Comparison of ENCODE assay signal across 18 mouse cellular contexts in genomic region chr17:44061289-44061890, GRCm38 (mm10). TPM values are rescaled to one million over a fixed set of nuclear protein-coding genes. Genes with fewer than 3 reads are reported as not detected.
DNase-seq lines count a peak whose midpoint lies in the region; ATAC-seq and TF ChIP-seq lines count a peak whose summit lies in the region.
"Had no signal": no experiment of that assay in that cellular context is flagged by ENCODE, and none has a peak within 500 bp of the region (broad histone marks: within the 10 kb centered on the region; RNA-seq: fewer than 3 reads in every experiment).

No protein-coding gene starts in this region.

- no peaks in the 10 kb centered on the region for H3K27me3 ChIP-seq in kidney, adult 2 months (replicated peaks; ENCODE audit: control insufficient read depth, insufficient read depth, low read length)
- no peaks in the 10 kb centered on the region for H3K27me3 ChIP-seq in kidney, embryonic 16.5 days (ENCODE audit: insufficient read depth, low read length)
- H3K27me3 ChIP-seq: embryonic facial prominence, embryonic 12.5 days; forebrain, embryonic 13.5 days; heart, embryonic 12.5 days; stomach, embryonic 15.5 days had no signal

- no peak overlapping the region for H3K4me3 ChIP-seq in kidney, adult 2 months (ENCODE audit: insufficient read depth, low read depth, low read length)
- H3K4me3 ChIP-seq in kidney, embryonic 16.5 days (ENCODE audit: low read length), result no peak overlapping the region
- H3K4me3 ChIP-seq: embryonic facial prominence, embryonic 12.5 days; forebrain, embryonic 13.5 days; heart, embryonic 12.5 days; midbrain, embryonic 10.5 days; stomach, embryonic 15.5 days had no signal

- H3K9me3 ChIP-seq in kidney, embryonic 16.5 days (ENCODE audit: low read length), result no peaks in the 10 kb centered on the region
- H3K9me3 ChIP-seq: embryonic facial prominence, embryonic 12.5 days; forebrain, embryonic 13.5 days; heart, embryonic 12.5 days; midbrain, embryonic 10.5 days; stomach, embryonic 15.5 days had no signal

- no peak for ATAC-seq in kidney, embryonic 16.5 days (ENCODE audit: low FRiP score, low TSS enrichment)
- ATAC-seq in megakaryocyte, adult 5-6 weeks (ENCODE audit: poor library complexity, severe bottlenecking), result peak; percentile 40; the same call in 1 of the 2 replicates
- ATAC-seq: forebrain, embryonic 13.5 days; intestine, embryonic 16.5 days; liver, postnatal 0 days had no signal

- 56% methylated on average over 5 of the region's 5 CpGs for WGBS in kidney, adult 2 months
- WGBS in kidney, embryonic 16.5 days, result 41% methylated on average over 5 of the region's 5 CpGs

- no peaks in the 10 kb centered on the region for H3K36me3 ChIP-seq in kidney, adult 2 months (ENCODE audit: control insufficient read depth, insufficient read depth, low read length)
- H3K36me3 ChIP-seq in kidney, embryonic 16.5 days (ENCODE audit: insufficient read depth, low read length), result no peaks in the 10 kb centered on the region
- H3K36me3 ChIP-seq: embryonic facial prominence, embryonic 12.5 days; heart, embryonic 12.5 days; midbrain, embryonic 10.5 days; stomach, embryonic 15.5 days had no signal

- no peak for TF ChIP-seq POLR2A in kidney, adult 2 months (IDR thresholded peaks at IDR 0.05; ENCODE audit: low read depth, low read length)

- H3K27ac ChIP-seq in kidney, adult 2 months (ENCODE audit: insufficient read depth, low read depth, low read length), result no peak overlapping the region
- no peak overlapping the region for H3K27ac ChIP-seq in kidney, embryonic 16.5 days (ENCODE audit: low read length)
- H3K27ac ChIP-seq: embryonic facial prominence, embryonic 12.5 days; forebrain, embryonic 13.5 days; hindbrain, embryonic 14.5 days; midbrain, embryonic 10.5 days; stomach, embryonic 15.5 days had no signal

- peak; percentile 15 for DNase-seq in kidney, adult 2 months
- peak; percentile 14 for DNase-seq in retina, postnatal 1 day
- no peak for DNase-seq in retina, embryonic 14.5 days (ENCODE audit: low spot score)
- peak; percentile 70 for DNase-seq in fibroblast of lung, adult 2 months (ENCODE audit: low read depth)
- no peak for DNase-seq in heart, adult 9 months (ENCODE audit: low spot score in 2 of 2)
- DNase-seq in heart, adult 8-10 months (ENCODE audit: low spot score), result no peak
- DNase-seq: adrenal gland, postnatal 25 days; gastrocnemius, postnatal 25 days; liver, postnatal 0 days had no signal

- H3K4me1 ChIP-seq in kidney, adult 2 months (ENCODE audit: control insufficient read depth, insufficient read depth, low read length), result no peaks in the 10 kb centered on the region
- H3K4me1 ChIP-seq in kidney, embryonic 16.5 days (ENCODE audit: insufficient read depth, low read length), result peaks cover 3% of the 10 kb centered on the region; the same call in 1 of the 2 replicates
- H3K4me1 ChIP-seq: embryonic facial prominence, embryonic 12.5 days; forebrain, embryonic 13.5 days; heart, embryonic 12.5 days; midbrain, embryonic 10.5 days; stomach, embryonic 15.5 days had no signal

- no peak overlapping the region for H3K9ac ChIP-seq in kidney, embryonic 16.5 days (replicated peaks; ENCODE audit: low read length)
- H3K9ac ChIP-seq: embryonic facial prominence, embryonic 12.5 days; forebrain, embryonic 13.5 days; heart, embryonic 12.5 days; hindbrain, embryonic 14.5 days; liver, postnatal 0 days; stomach, embryonic 15.5 days had no signal

- no peak for TF ChIP-seq CTCF in kidney, adult 2 months (conservative IDR thresholded peaks at IDR 0.05; ENCODE audit: insufficient read depth, insufficient read length, low read depth, low read length)

- no peak overlapping the region for H3K4me2 ChIP-seq in kidney, embryonic 16.5 days (replicated peaks; ENCODE audit: low read depth, low read length)
- H3K4me2 ChIP-seq: embryonic facial prominence, embryonic 12.5 days; forebrain, embryonic 13.5 days; heart, embryonic 12.5 days; hindbrain, embryonic 14.5 days; stomach, embryonic 15.5 days had no signal

RNA-seq across cellular contexts. Expression of gene Enpp5, which starts 17.2 kb away (rescaled TPM):
- 89.5 and 98.4 TPM in 2 replicates for polyA plus RNA-seq in kidney, adult 2 months (2012; rRNA removed)
- polyA plus RNA-seq in kidney, embryonic 16.5 days (2015; fragmentation: Nextera tagmentation; extraction: Ambion mirVana), result 30.6 and 32.3 TPM in 2 replicates
- 1.2 and 1.4 TPM in 2 replicates for total RNA-seq in megakaryocyte, adult 5-6 weeks (2015)
- 2.2 and 4.5 TPM in 2 replicates for total RNA-seq in megakaryocyte, adult 5-6 weeks (2017)
- 10 to 100 TPM; 15.2 to 19.0 (median 16.9) TPM for total RNA-seq in heart, adult 8-10 months (2022)

RNA-seq across cellular contexts. Expression of gene Enpp4, which starts 44.2 kb away (rescaled TPM):
- 7.2 and 8.2 TPM in 2 replicates for polyA plus RNA-seq in kidney, adult 2 months (2012; rRNA removed)
- 5.6 and 5.7 TPM in 2 replicates for polyA plus RNA-seq in kidney, embryonic 16.5 days (2015; fragmentation: Nextera tagmentation; extraction: Ambion mirVana)
- 2.1 and 4.2 TPM in 2 replicates for total RNA-seq in megakaryocyte, adult 5-6 weeks (2015)
- 2.5 and 3.0 TPM in 2 replicates for total RNA-seq in megakaryocyte, adult 5-6 weeks (2017)
- total RNA-seq in heart, adult 8-10 months (2022), result 10 to 100 TPM; 24.1 to 29.6 (median 25.6) TPM

Comparison
In these comparisons a context has a peak if more than half of its experiments do, and no peak if none do; other contexts are left out.
1. DNase-seq: peak in kidney, adult 2 months (single experiment), retina, postnatal 1 day (single experiment) and fibroblast of lung, adult 2 months (single experiment); none in retina, embryonic 14.5 days (single experiment), heart, adult 9 months (0 of 2) and heart, adult 8-10 months (single experiment).
2. RNA of gene Enpp4, which starts 44.2 kb away (total RNA-seq): 24.1 to 29.6 TPM in heart, adult 8-10 months; 2.1 to 4.2 TPM in megakaryocyte, adult 5-6 weeks; every median in the first group is over 4 times any median in the second.